Mouse (Mus musculus) heart, postnatal 0 days (tissue): ENCODE measurements around the gene Ttc30a1.

Experiments used
- CTCF ChIP-seq: IDR thresholded peaks from 2 replicates; pipeline ENCODE4 v1.5.1; 2016; ENCODE audit warnings: antibody characterized with exemption, control low read depth, low read depth
- EP300 ChIP-seq: IDR thresholded peaks from 2 replicates; pipeline ENCODE4 v1.6.1; 2016; ENCODE audit warnings: antibody characterized with exemption, low read depth

DNA sequence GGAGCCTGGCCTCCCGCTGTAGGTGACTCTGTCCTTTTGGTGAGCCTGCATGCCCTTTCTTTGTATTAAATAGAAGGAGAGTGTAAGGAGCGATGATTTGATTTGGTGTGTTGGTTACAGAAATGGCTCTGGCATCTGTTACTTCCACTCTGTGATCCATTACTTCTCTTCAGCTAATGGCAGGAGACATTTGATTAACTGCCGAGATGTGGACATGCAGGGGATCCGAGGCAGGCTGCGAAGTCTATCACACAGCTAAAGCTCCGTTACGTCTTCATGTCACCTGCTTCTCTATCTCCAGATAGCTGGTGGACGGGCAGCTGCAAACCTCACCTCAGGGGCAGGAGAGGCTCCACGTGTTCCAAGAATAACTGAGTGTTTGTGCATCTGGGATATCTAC is 7.6 kb downstream of the Ttc30a1 start:
- TF ChIP-seq CTCF (no peak), EP300 (no peak)
